Mouse (Mus musculus) forebrain, embryonic 13.5 days (tissue): Measurements from ENCODE around the gene Cdh10. TPM values are rescaled to one million over a fixed set of nuclear protein-coding genes. Genes with fewer than 3 reads are reported as not detected.

Experiments used
- ATAC-seq: fragments of 200-750 bp; cut with Nextera tagmentation; 2 replicates; pipeline ENCODE4 v1.8.0; 2017
- H3K27ac ChIP-seq: fragments of 300-500 bp; sonication (generic); 2 replicates; pipeline ENCODE4 v1.5.1; 2015; ENCODE audit warnings: inconsistent platforms, mild to moderate bottlenecking, moderate library complexity
- H3K27me3 ChIP-seq: fragments of 300-500 bp; sonication (generic); 2 replicates; pipeline ENCODE4 v1.6.1; 2015; ENCODE audit warnings: mild to moderate bottlenecking, inconsistent platforms
- H3K36me3 ChIP-seq: fragments of 300-500 bp; sonication (generic); 2 replicates; pipeline ENCODE4 v1.6.1; 2015; ENCODE audit warnings: mild to moderate bottlenecking, inconsistent platforms; ENCODE audit not compliant: poor library complexity, severe bottlenecking
- H3K4me1 ChIP-seq: fragments of 300-500 bp; sonication (generic); 2 replicates; pipeline ENCODE4 v1.6.1; 2015; ENCODE audit warnings: inconsistent platforms
- H3K4me2 ChIP-seq: fragments of 300-500 bp; sonication (generic); 2 replicates; pipeline ENCODE4 v1.6.1; 2015; ENCODE audit warnings: inconsistent platforms, mild to moderate bottlenecking, moderate library complexity
- H3K4me3 ChIP-seq: fragments of 300-500 bp; sonication (generic); 2 replicates; pipeline ENCODE4 v1.5.1; 2015; ENCODE audit warnings: mild to moderate bottlenecking, inconsistent platforms
- H3K9ac ChIP-seq: fragments of 300-500 bp; sonication (generic); 2 replicates; pipeline ENCODE4 v1.6.1; 2015; ENCODE audit warnings: mild to moderate bottlenecking, inconsistent platforms
- H3K9me3 ChIP-seq: fragments of 300-500 bp; sonication (generic); replicated peaks from 2 replicates; pipeline ENCODE4 v1.6.1; 2016; ENCODE audit warnings: inconsistent platforms
- WGBS: fragments of 180-500 bp; shearing (Covaris S2); methylation state at CpG from one replicate; pipeline ENCODE4 v1.1.7; 2015; 5-methylcytosine and 5-hydroxymethylcytosine counted together
- polyA plus RNA-seq: library from polyadenylated mRNA; unstranded; fragments of >200 nt; fragmentation: Nextera tagmentation; extraction: Ambion mirVana; gene quantifications from 2 replicates; pipeline ENCODE4 v1.2.1, GENCODE M21; 2015

Gene Cdh10
- polyA plus RNA-seq, 1 experiment from 2014 or later: 7.9 TPM

DNA sequence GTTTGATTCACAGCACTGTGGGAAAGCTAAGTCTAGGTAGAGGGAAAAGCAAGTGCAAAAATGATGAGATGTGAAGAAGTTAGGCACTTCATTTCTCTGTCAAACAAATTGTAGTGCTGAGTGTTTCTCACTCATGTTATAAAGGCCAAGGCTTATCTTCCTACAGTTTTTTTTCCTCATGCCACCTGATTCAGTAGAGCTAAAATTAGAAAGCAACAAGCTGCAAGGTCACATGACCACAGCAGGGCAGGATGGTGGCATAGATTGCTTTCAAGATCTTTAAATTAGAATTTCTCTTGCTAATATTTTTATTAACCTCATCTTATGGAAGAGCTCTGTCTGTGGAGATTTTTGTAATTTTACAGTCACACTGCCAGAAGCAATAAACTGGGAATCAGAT is 174.8 kb downstream of the Cdh10 start:
- Histone ChIP-seq H3K27me3 (no peaks in the 10 kb centered on the region), H3K27ac (no peak overlapping the region)
- no peak for ATAC-seq

DNA sequence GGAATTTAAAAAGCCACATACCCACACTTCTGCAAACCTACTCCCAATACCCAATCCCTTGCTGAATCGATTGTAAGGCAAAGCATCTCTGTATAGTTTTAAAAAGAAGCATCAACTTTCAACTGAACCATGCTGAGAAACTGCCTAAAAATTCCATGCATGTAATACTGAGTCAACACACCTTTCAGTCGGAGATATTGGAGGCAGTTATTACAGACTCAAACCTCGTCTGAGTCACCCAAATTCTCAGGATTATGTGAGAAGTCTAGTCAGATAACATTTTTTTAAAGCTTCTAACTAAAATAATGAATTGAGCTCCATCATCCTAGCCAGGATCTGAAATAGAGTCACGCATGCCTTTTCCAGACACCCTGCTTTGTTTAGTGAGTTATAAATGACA is 175.5 kb downstream of the Cdh10 start:
- H3K9ac ChIP-seq: no peak overlapping the region
- no peak overlapping the region for H3K4me3 ChIP-seq
- no peak overlapping the region for H3K27ac ChIP-seq
- ATAC-seq: no peak
- H3K9me3 ChIP-seq: no peaks in the 10 kb centered on the region
- H3K4me1 ChIP-seq: peaks cover 6% of the 10 kb centered on the region; the same call in 1 of the 2 replicates
- H3K4me2 ChIP-seq: no peak overlapping the region
- no peaks in the 10 kb centered on the region for H3K36me3 ChIP-seq
- no peaks in the 10 kb centered on the region for H3K27me3 ChIP-seq
- 81% methylated on average over 4 of the region's 4 CpGs for WGBS

More for the DNA sequence above, 174.8 kb downstream of the Cdh10 start:
- H3K4me3 ChIP-seq: no peak overlapping the region
- peaks cover 6% of the 10 kb centered on the region; the same call in 1 of the 2 replicates for H3K4me1 ChIP-seq
- no peak overlapping the region for H3K9ac ChIP-seq
- H3K4me2 ChIP-seq: no peak overlapping the region
- no peaks in the 10 kb centered on the region for H3K9me3 ChIP-seq
- no peaks in the 10 kb centered on the region for H3K36me3 ChIP-seq

DNA sequence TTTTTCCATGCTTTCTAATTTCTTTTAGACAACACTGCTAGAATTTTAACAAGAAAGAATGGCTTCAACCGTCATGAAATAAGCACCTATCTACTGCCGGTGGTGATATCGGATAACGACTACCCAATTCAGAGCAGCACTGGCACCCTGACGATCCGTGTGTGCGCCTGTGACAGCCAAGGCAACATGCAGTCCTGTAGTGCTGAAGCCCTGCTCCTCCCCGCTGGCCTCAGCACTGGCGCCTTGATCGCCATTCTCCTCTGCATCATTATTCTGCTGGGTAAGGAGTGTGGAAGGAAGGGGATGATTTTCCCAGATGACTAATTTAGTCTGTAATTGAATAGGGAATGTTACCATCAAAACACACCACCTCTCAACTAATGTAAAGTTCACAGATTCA is 192.1 kb downstream of the Cdh10 start:
- Histone ChIP-seq H3K27ac (no peak overlapping the region), H3K4me1 (no peaks in the 10 kb centered on the region), H3K9ac (no peak overlapping the region), H3K4me3 (no peak overlapping the region), H3K4me2 (no peak overlapping the region), H3K36me3 (peaks cover 5% of the 10 kb centered on the region; the same call in 1 of the 2 replicates), H3K9me3 (no peaks in the 10 kb centered on the region), H3K27me3 (no peaks in the 10 kb centered on the region)
- ATAC-seq: no peak
- 75% methylated on average over 10 of the region's 10 CpGs for WGBS

DNA sequence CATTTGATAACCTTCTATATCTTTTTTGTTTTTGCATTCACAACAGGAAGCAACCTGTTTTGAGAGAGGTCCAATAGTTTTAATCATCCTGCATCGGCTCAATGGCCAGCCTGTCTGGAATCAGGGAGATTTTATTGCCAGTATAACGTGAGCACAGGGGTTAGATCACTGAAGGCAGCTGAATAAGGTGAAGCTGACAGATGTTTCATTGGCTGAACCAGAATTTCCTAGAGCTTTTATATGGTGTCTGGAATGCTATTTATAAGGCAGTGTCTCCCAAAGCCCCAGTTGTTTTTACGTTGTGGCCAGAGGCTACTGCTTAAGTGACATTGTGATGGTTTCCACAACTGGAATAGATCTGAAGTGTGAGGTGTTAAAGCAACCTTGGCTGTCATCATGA is 214.2 kb downstream of the Cdh10 start:
- Histone ChIP-seq H3K4me3 (no peak overlapping the region), H3K36me3 (no peaks in the 10 kb centered on the region), H3K9ac (no peak overlapping the region), H3K4me2 (no peak overlapping the region), H3K4me1 (no peaks in the 10 kb centered on the region), H3K27me3 (no peaks in the 10 kb centered on the region), H3K27ac (no peak overlapping the region), H3K9me3 (no peaks in the 10 kb centered on the region)
- no peak for ATAC-seq
- WGBS: 75% methylated on average over 3 of the region's 3 CpGs

DNA sequence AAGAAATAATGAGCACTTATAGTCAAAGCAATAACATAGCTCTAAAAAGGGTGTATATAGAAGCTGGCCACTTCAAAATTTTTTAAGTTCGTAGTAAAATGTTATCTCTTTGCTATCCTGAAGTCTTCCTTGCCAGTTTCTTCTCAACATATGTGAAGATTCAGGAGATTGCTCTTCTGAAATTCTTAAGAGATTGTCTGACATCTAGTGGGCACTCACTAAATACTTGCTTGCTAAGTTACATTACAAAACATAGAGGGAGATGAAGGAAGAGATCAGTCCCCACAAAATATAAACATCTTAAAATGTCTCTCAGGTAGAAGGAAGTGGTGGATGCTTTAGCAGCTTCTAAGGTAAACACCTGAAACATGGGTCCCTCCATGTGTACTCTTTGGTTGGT is 221.3 kb downstream of the Cdh10 start:
- no peaks in the 10 kb centered on the region for H3K27me3 ChIP-seq
- no peak for ATAC-seq
- no peak overlapping the region for H3K4me2 ChIP-seq
- no peaks in the 10 kb centered on the region for H3K36me3 ChIP-seq
- 87% methylated on average over 1 of the region's 1 CpGs for WGBS
- H3K4me3 ChIP-seq: no peak overlapping the region
- H3K9ac ChIP-seq: no peak overlapping the region
- H3K4me1 ChIP-seq: no peaks in the 10 kb centered on the region
- no peaks in the 10 kb centered on the region for H3K9me3 ChIP-seq
- no peak overlapping the region for H3K27ac ChIP-seq
